Mouse (Mus musculus): Measurements from ENCODE around the gene Lrch1. TPM values are rescaled to one million over a fixed set of nuclear protein-coding genes. Genes with fewer than 3 reads are reported as not detected.

The Lrch1 gene
- polyA plus RNA-seq (2017; shearing (Covaris generic)), result 24.1 TPM

DNA sequence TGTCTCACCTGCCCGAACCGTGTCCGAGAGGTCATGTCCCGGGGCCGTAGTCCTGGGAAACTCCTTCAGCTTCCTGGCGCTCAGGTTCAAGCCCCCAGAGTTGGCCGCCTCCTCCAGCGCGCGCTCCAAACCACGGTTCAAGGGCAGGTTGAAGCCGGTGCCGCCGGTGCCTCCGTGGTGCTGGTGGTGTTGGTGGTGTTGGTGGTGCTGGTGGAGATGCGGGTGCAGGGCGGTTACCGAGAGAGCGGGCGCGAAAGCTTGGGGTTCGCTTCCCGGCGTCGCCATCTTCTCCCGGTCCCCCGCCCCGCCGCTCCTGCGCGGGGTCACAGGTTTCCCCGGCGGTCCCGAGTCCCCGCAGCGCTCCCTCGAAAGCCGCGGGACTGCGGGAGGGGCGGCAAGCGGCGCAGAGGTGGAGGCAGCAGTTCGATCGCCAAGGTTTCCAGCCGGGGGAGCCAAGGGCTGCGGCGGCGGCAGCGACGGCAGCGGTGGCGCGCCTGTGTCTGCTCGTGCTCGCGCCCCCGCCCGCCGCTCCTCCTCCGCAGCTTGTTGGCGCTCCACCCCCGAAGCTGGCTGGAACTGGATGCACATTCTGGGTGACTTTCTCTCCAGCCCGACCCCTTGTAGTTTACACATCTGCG lies at the start of gene Lrch1:
Gene Lrch1 (minus strand): TSS at position 501 of the 638 bp plus-strand sequence.

GRCm38 (mm10) chr14:74732079-74732783 lies 215.4 kb downstream of the Lrch1 start, which contains the start of gene Esd:
Gene Esd (plus strand): TSS chr14:74732297.

Other genes with a start within 250 kb of the Lrch1 start
- 199 TPM for gene Esd, start 215.6 kb downstream of the Lrch1 start, polyA plus RNA-seq (2017; shearing (Covaris generic))
- 0.68 TPM for gene Rubcnl, start 68.2 kb upstream of the Lrch1 start, polyA plus RNA-seq (2017; shearing (Covaris generic))
- gene Lrrc63, start 183.0 kb upstream of the Lrch1 start, polyA plus RNA-seq (2017; shearing (Covaris generic)), result not detected
- gene Lcp1, start 183.2 kb upstream of the Lrch1 start, polyA plus RNA-seq (2017; shearing (Covaris generic)), result 1,304 TPM

Measured in CD4-positive, CD25-positive, alpha-beta regulatory T cell, adult 9 weeks (primary cell).